Mouse (Mus musculus) stomach, postnatal 0 days (tissue): ENCODE results near the gene Dhrs7b. TPM values are rescaled to one million over a fixed set of nuclear protein-coding genes. Genes with fewer than 3 reads are reported as not detected.
A peak's percentile ranks its signal among the peaks of the same experiment; 100 is the strongest.
"Not testable (repeated sequence)": the region's sequence is repeated elsewhere in the genome, so short reads cannot be mapped to it uniquely, and the experiment has no call there.

Experiments used
- ATAC-seq: fragments of 200-750 bp; cut with Nextera tagmentation; 2 replicates; pipeline ENCODE4 v1.8.0; 2017; ENCODE audit not compliant: low FRiP score, low TSS enrichment
- DNase-seq: peaks from one replicate; pipeline ENCODE4 v3.0.0-alpha.2; 2016; ENCODE audit warnings: low spot score
- H3K27ac ChIP-seq: fragments of 300-500 bp; sonication (generic); replicated peaks from 2 replicates; pipeline ENCODE4 v1.5.1; 2014; ENCODE audit warnings: mild to moderate bottlenecking, control low read depth
- H3K27me3 ChIP-seq: fragments of 300-500 bp; sonication (generic); 2 replicates; pipeline ENCODE4 v1.6.1; 2014; ENCODE audit warnings: low read length; ENCODE audit not compliant: control insufficient read depth, insufficient read depth
- H3K36me3 ChIP-seq: fragments of 300-500 bp; sonication (generic); 2 replicates; pipeline ENCODE4 v1.6.1; 2014; ENCODE audit warnings: low read length, mixed read lengths; ENCODE audit not compliant: control insufficient read depth, insufficient read depth
- H3K4me1 ChIP-seq: fragments of 300-500 bp; sonication (generic); replicated peaks from 2 replicates; pipeline ENCODE4 v1.6.1; 2014; ENCODE audit warnings: antibody characterized with exemption; ENCODE audit not compliant: control insufficient read depth, insufficient read depth
- H3K4me2 ChIP-seq: fragments of 300-500 bp; sonication (generic); replicated peaks from 2 replicates; pipeline ENCODE4 v1.6.1; 2014; ENCODE audit warnings: low read depth, mild to moderate bottlenecking, control low read depth, moderate library complexity
- H3K4me3 ChIP-seq: fragments of 300-500 bp; sonication (generic); 2 replicates; pipeline ENCODE4 v1.5.1; 2014; ENCODE audit warnings: low read depth, low read length, control low read depth
- H3K9ac ChIP-seq: fragments of 300-500 bp; sonication (generic); 2 replicates; pipeline ENCODE4 v1.6.1; 2014; ENCODE audit warnings: mild to moderate bottlenecking, low read length, control low read depth, mixed read lengths
- H3K9me3 ChIP-seq: fragments of 300-500 bp; sonication (generic); 2 replicates; pipeline ENCODE4 v1.6.1; 2016; ENCODE audit warnings: low read length; ENCODE audit not compliant: control insufficient read depth
- CTCF ChIP-seq: IDR thresholded peaks from 2 replicates; pipeline ENCODE4 v1.5.1; 2016; ENCODE audit warnings: antibody characterized with exemption, low read depth, mild to moderate bottlenecking, moderate library complexity
- EP300 ChIP-seq: optimal IDR thresholded peaks from 2 replicates; pipeline ENCODE3; 2016; ENCODE audit warnings: antibody characterized with exemption
- WGBS: fragments of 180-500 bp; shearing (Covaris S2); extraction: QIAGEN DNeasy Blood & Tissue Kit; methylation state at CpG from one replicate; pipeline ENCODE4 v1.1.7; 2014; 5-methylcytosine and 5-hydroxymethylcytosine counted together
- polyA plus RNA-seq: library from polyadenylated mRNA; unstranded; fragments of >200 nt; fragmentation: Nextera tagmentation; extraction: Ambion mirVana; gene quantifications from 2 replicates; pipeline ENCODE4 v1.2.1, GENCODE M21; 2015

Dhrs7b gene
- polyA plus RNA-seq, 1 experiment from 2014 or later = 28.0 TPM

DNA sequence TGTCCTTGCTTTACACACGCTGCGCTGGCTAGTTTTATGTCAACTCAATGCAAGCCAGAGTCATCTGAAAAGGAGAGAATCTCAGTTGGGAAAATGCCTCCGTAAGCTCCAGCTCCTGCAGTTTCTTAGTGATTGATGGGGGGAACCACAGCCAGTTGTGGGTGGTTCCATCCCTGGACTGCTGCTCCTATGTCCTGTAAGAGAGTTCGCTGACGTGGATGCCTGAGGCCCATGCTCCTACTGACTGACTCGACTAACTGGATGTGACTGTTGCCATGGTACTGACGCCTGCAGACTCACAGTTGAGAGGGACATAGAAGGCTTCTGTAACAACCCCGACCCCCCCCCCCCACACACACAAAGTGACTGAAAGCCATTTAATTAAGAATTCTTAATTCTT is 37.5 kb downstream of the Dhrs7b start:
- no peak overlapping the region for H3K27ac ChIP-seq
- DNase-seq (no peak), ATAC-seq (no peak; the same call in 1 of the 2 replicates)
- peaks cover 16% of the 10 kb centered on the region for H3K36me3 ChIP-seq
- no peaks in the 10 kb centered on the region for H3K4me1 ChIP-seq
- no peak overlapping the region for H3K4me3 ChIP-seq
- no peaks in the 10 kb centered on the region for H3K9me3 ChIP-seq
- no peaks in the 10 kb centered on the region for H3K27me3 ChIP-seq
- no peak overlapping the region for H3K9ac ChIP-seq
- H3K4me2 ChIP-seq = no peak overlapping the region
- TF ChIP-seq EP300 (no peak), CTCF (no peak)
- 46% methylated on average over 8 of the region's 8 CpGs for WGBS

DNA sequence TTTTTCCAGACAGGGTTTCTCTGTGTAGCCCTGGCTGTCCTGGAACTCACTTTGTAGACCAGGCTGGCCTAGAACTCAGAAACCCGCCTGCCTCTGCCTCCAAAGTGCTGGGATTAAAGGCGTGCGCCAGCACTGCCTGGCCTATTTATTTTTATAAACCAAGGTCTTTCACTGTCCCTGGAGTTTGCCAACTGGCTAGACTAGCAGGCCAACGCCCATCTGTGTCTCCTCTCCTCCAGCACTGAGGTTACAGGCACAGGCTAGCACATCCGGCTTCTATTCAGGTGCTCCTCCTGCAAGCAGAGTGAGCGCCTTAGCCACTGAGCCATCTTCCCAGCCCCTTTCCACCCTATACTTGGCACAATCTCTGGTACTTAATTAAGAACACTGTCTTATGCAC is 39.0 kb downstream of the Dhrs7b start:
- H3K36me3 ChIP-seq, H3K27ac ChIP-seq, H3K9ac ChIP-seq, H3K4me1 ChIP-seq, H3K4me2 ChIP-seq, H3K27me3 ChIP-seq, H3K9me3 ChIP-seq, H3K4me3 ChIP-seq, DNase-seq, ATAC-seq: not testable (repeated sequence)
- WGBS = 89% methylated on average over 6 of the region's 6 CpGs

DNA sequence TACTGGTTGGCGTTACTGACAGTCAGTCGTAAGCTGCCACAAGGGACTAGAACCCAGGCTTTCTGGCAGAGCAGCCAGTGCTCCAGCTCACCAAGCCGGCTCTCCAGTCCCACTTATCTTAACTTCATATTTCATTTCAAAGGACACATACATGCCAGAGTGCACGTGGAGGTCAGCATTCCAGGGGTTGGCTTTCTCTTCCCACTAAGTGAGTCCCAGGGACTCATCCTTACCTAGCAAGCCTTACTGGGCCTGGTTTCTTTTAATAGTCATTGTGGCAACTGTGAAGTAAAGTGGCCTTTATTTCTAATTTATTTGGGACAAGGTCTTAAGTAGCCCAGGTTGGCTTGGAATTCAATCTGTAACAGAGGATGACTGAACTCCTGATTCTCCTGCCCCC is 41.0 kb downstream of the Dhrs7b start:
- DNase-seq (no peak), ATAC-seq (no peak)
- Histone ChIP-seq H3K27ac (no peak overlapping the region), H3K9me3 (no peaks in the 10 kb centered on the region), H3K27me3 (no peaks in the 10 kb centered on the region), H3K9ac (no peak overlapping the region), H3K4me3 (no peak overlapping the region), H3K36me3 (no peaks in the 10 kb centered on the region), H3K4me2 (no peak overlapping the region), H3K4me1 (peaks cover 4% of the 10 kb centered on the region; the same call in 1 of the 2 replicates)
- TF ChIP-seq CTCF (no peak), EP300 (no peak)
- WGBS = 52% methylated on average over 4 of the region's 4 CpGs

DNA sequence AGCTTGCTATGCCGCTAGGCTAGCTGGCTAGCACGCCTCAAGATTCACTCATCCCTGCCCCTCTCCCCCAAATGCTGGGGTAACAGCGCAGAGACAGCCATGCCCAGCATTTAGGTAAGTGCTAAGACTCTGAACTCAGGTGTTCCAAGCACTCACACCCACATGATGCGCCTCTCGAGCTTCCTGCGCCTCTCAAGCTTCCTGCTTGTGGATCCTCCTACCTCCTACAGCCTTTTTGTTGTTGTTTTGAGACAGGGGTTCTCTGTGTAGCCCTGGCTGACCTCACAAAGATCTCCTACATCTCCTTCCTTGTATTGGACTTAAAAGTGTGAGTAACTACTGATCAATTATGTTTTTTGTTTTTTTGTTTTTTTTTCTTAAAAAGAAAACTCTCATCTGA is 42.7 kb downstream of the Dhrs7b start:
- DNase-seq (no peak), ATAC-seq (no peak)
- Histone ChIP-seq H3K4me2 (no peak overlapping the region), H3K27ac (no peak overlapping the region), H3K4me1 (peaks cover 4% of the 10 kb centered on the region), H3K4me3 (no peak overlapping the region), H3K9ac (no peak overlapping the region), H3K27me3 (no peaks in the 10 kb centered on the region), H3K36me3 (no peaks in the 10 kb centered on the region), H3K9me3 (no peaks in the 10 kb centered on the region)
- TF ChIP-seq CTCF = no peak
- no peak for TF ChIP-seq EP300
- WGBS = 62% methylated on average over 6 of the region's 6 CpGs

DNA sequence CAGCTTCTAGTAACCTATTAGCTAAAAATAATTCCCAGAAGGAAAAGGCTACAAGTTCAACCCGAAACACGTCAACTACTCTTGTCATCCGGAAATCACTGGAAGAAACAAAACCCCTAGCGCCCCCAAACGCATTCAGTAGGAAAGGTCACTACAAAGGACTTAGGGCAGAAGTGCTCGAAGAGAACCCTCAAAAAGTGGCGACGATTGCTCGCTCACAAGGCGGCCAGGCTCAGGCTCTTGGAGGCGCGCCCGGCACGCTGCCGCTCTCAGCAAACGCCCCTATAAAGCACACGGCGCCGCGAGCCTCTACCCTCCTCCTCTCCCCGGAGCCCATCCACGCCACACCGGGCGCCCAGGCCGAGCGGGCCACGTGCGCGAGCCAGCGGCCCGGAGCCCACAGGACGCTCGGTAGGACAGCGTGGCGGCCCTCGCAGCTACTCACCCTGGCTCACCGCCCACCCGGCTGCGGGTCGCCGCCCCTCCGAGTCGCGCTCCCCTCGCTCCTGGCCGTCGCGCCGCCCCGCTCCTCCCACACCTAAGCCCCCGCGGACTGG is 47.7 kb downstream of the Dhrs7b start:
- peak; percentile 72 for DNase-seq
- Histone ChIP-seq H3K4me2 (peak overlapping the region; percentile 75), H3K4me3 (peak overlapping the region; percentile 97), H3K9me3 (no peaks in the 10 kb centered on the region), H3K27ac (peak overlapping the region; percentile 98), H3K36me3 (no peaks in the 10 kb centered on the region), H3K4me1 (peaks cover 4% of the 10 kb centered on the region), H3K27me3 (no peaks in the 10 kb centered on the region), H3K9ac (peak overlapping the region; percentile 93)
- under 1% methylated on average over 44 of the region's 52 CpGs for WGBS
- peak; percentile 68 for ATAC-seq
- no peak for TF ChIP-seq EP300
- TF ChIP-seq CTCF = peak; percentile 52

DNA sequence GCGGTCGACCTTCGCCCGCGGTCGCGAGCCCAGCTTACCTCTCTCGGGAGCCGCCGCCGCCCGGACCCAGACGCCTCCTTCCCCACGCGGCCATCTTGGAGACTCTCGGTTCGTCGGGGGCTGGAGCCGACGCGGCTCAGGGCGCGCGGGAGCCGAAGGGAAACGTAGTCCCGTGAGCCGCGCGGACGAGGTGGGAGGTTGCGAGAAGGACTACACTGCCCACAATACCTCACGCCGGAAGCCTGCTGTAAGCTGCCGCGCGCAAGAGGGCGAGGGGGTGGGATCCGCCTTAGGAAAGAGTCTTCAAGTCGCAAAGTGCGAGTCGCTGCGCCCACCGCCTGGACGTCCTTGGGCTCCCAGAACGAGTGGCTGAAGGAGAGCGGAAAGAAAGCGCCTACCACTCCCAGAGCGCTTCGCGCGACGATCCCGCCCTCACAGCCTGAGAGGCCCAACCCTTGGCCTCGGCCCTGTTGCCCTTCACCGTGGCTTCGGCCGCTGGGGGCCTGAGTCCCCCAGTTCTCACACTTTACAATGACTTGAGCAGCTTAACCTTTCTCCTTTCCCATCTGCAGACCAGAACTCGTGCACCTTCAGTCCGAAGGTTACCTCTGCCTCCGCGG is 48.4 kb downstream of the Dhrs7b start, which contains the start of gene Tmem11:
Tmem11 (minus strand) TSS at position 598 of the 620 bp plus-strand sequence.
- H3K9me3 ChIP-seq = no peaks in the 10 kb centered on the region
- under 1% methylated on average over 62 of the region's 62 CpGs for WGBS
- no peaks in the 10 kb centered on the region for H3K36me3 ChIP-seq
- DNase-seq = peak; percentile 97
- peaks cover 4% of the 10 kb centered on the region for H3K4me1 ChIP-seq
- H3K9ac ChIP-seq = peak within 1 kb of the TSS; percentile 93
- peak; percentile 98 for ATAC-seq
- H3K27ac ChIP-seq = peak within 1 kb of the TSS; percentile 98
- no peak for TF ChIP-seq EP300
- TF ChIP-seq CTCF = peak; percentile 50
- peak within 1 kb of the TSS; percentile 75 for H3K4me2 ChIP-seq
- peak within 1 kb of the TSS; percentile 97 for H3K4me3 ChIP-seq
- H3K27me3 ChIP-seq = no peaks in the 10 kb centered on the region
